Mouse (Mus musculus) stomach, embryonic 16.5 days (tissue): Measurements from ENCODE around the gene Unc5c. TPM values are rescaled to one million over a fixed set of nuclear protein-coding genes. Genes with fewer than 3 reads are reported as not detected.

Experiments used
- ATAC-seq: fragments of 200-750 bp; cut with Nextera tagmentation; 2 replicates; pipeline ENCODE4 v1.8.0; 2017; ENCODE audit warnings: moderate number of reproducible peaks, moderate TSS enrichment; ENCODE audit not compliant: insufficient read depth, low FRiP score
- H3K27ac ChIP-seq: fragments of 300-500 bp; sonication (generic); 2 replicates; pipeline ENCODE4 v1.5.1; 2014; ENCODE audit warnings: low read length
- H3K27me3 ChIP-seq: fragments of 300-500 bp; sonication (generic); 2 replicates; pipeline ENCODE4 v1.6.1; 2014; ENCODE audit warnings: low read length, control low read depth, mixed read lengths; ENCODE audit not compliant: control insufficient read depth, insufficient read depth
- H3K36me3 ChIP-seq: fragments of 300-500 bp; sonication (generic); 2 replicates; pipeline ENCODE4 v1.6.1; 2014; ENCODE audit warnings: low read length; ENCODE audit not compliant: control insufficient read depth, insufficient read depth
- H3K4me1 ChIP-seq: fragments of 300-500 bp; sonication (generic); 2 replicates; pipeline ENCODE4 v1.6.1; 2014; ENCODE audit warnings: low read length, control low read depth, mixed read lengths; ENCODE audit not compliant: control insufficient read depth, insufficient read depth
- H3K4me2 ChIP-seq: fragments of 300-500 bp; sonication (generic); 2 replicates; pipeline ENCODE4 v1.6.1; 2014; ENCODE audit warnings: low read depth, low read length, mixed read lengths
- H3K4me3 ChIP-seq: fragments of 300-500 bp; sonication (generic); replicated peaks from 2 replicates; pipeline ENCODE4 v1.5.1; 2014; ENCODE audit warnings: mild to moderate bottlenecking, low read length
- H3K9ac ChIP-seq: fragments of 300-500 bp; sonication (generic); 2 replicates; pipeline ENCODE4 v1.6.1; 2014; ENCODE audit warnings: low read length
- H3K9me3 ChIP-seq: fragments of 300-500 bp; sonication (generic); replicated peaks from 2 replicates; pipeline ENCODE4 v1.6.1; 2016; ENCODE audit warnings: low read length, control low read depth; ENCODE audit not compliant: control insufficient read depth
- WGBS: fragments of 180-500 bp; shearing (Covaris S2); extraction: QIAGEN DNeasy Blood & Tissue Kit; methylation state at CpG from one replicate; pipeline ENCODE4 v1.1.7; 2014; 5-methylcytosine and 5-hydroxymethylcytosine counted together
- polyA plus RNA-seq: library from polyadenylated mRNA; unstranded; fragments of >200 nt; fragmentation: Nextera tagmentation; extraction: Ambion mirVana; gene quantifications from 2 replicates; pipeline ENCODE4 v1.2.1, GENCODE M21; 2015

Unc5c gene
- polyA plus RNA-seq, 1 experiment from 2014 or later = 4.3 TPM

GRCm38 (mm10) chr3:141581892-141582214 lies 116.8 kb downstream of the Unc5c start:
- H3K4me1 ChIP-seq = no peaks in the 10 kb centered on the region
- no peak for ATAC-seq
- no peak overlapping the region for H3K9ac ChIP-seq
- H3K27ac ChIP-seq = no peak overlapping the region
- H3K4me2 ChIP-seq = no peak overlapping the region
- no peaks in the 10 kb centered on the region for H3K36me3 ChIP-seq
- H3K9me3 ChIP-seq = no peaks in the 10 kb centered on the region
- no peaks in the 10 kb centered on the region for H3K27me3 ChIP-seq
- H3K4me3 ChIP-seq = no peak overlapping the region

- Histone ChIP-seq H3K4me1 (no peaks in the 10 kb centered on the region), H3K27ac (no peak overlapping the region), H3K4me3 (no peak overlapping the region), H3K9ac (no peak overlapping the region), H3K27me3 (no peaks in the 10 kb centered on the region), H3K9me3 (no peaks in the 10 kb centered on the region), H3K36me3 (no peaks in the 10 kb centered on the region), H3K4me2 (no peak overlapping the region)
- WGBS = 90% methylated on average over 1 of the region's 1 CpGs
- no peak for ATAC-seq
These were observed 118.2 kb downstream of the Unc5c start for GRCm38 (mm10) chr3:141583180-141583579.

- Histone ChIP-seq H3K4me2 (no peak overlapping the region), H3K27ac (no peak overlapping the region), H3K9ac (no peak overlapping the region), H3K9me3 (no peaks in the 10 kb centered on the region), H3K36me3 (no peaks in the 10 kb centered on the region), H3K27me3 (no peaks in the 10 kb centered on the region), H3K4me1 (no peaks in the 10 kb centered on the region), H3K4me3 (no peak overlapping the region)
- ATAC-seq = no peak
- WGBS = 76% methylated on average over 4 of the region's 4 CpGs
These were observed 124.5 kb downstream of the Unc5c start for GRCm38 (mm10) chr3:141589392-141590012.

GRCm38 (mm10) chr3:141593249-141593648 lies 128.2 kb downstream of the Unc5c start:
- H3K27me3 ChIP-seq = no peaks in the 10 kb centered on the region
- WGBS = 88% methylated on average over 5 of the region's 5 CpGs
- no peak for ATAC-seq
- H3K4me2 ChIP-seq = no peak overlapping the region
- no peak overlapping the region for H3K27ac ChIP-seq
- H3K4me3 ChIP-seq = no peak overlapping the region
- no peaks in the 10 kb centered on the region for H3K36me3 ChIP-seq
- H3K9ac ChIP-seq = no peak overlapping the region
- no peaks in the 10 kb centered on the region for H3K9me3 ChIP-seq
- no peaks in the 10 kb centered on the region for H3K4me1 ChIP-seq

GRCm38 (mm10) chr3:141594120-141594519 lies 129.1 kb downstream of the Unc5c start:
- Histone ChIP-seq H3K4me1 (no peaks in the 10 kb centered on the region), H3K9ac (no peak overlapping the region), H3K27ac (no peak overlapping the region), H3K4me2 (no peak overlapping the region), H3K4me3 (no peak overlapping the region), H3K9me3 (no peaks in the 10 kb centered on the region), H3K36me3 (no peaks in the 10 kb centered on the region), H3K27me3 (no peaks in the 10 kb centered on the region)
- WGBS = 80% methylated on average over 5 of the region's 5 CpGs
- ATAC-seq = no peak

- Histone ChIP-seq H3K9ac (no peak overlapping the region), H3K4me1 (no peaks in the 10 kb centered on the region), H3K27ac (no peak overlapping the region), H3K9me3 (no peaks in the 10 kb centered on the region), H3K4me3 (no peak overlapping the region), H3K27me3 (no peaks in the 10 kb centered on the region), H3K36me3 (no peaks in the 10 kb centered on the region), H3K4me2 (no peak overlapping the region)
- ATAC-seq = no peak
- 47% methylated on average over 3 of the region's 3 CpGs for WGBS
These were observed 130.1 kb downstream of the Unc5c start for GRCm38 (mm10) chr3:141595073-141595472.

- no peak for ATAC-seq
- no peaks in the 10 kb centered on the region for H3K4me1 ChIP-seq
- no peaks in the 10 kb centered on the region for H3K27me3 ChIP-seq
- no peak overlapping the region for H3K4me3 ChIP-seq
- H3K9me3 ChIP-seq = no peaks in the 10 kb centered on the region
- no peak overlapping the region for H3K9ac ChIP-seq
- no peak overlapping the region for H3K4me2 ChIP-seq
- H3K27ac ChIP-seq = no peak overlapping the region
- no peaks in the 10 kb centered on the region for H3K36me3 ChIP-seq
- 73% methylated on average over 3 of the region's 3 CpGs for WGBS
These were observed 131.4 kb downstream of the Unc5c start for GRCm38 (mm10) chr3:141596461-141596860.

GRCm38 (mm10) chr3:141596881-141597280 lies 131.9 kb downstream of the Unc5c start:
- no peak for ATAC-seq

GRCm38 (mm10) chr3:141597974-141598373 lies 133.0 kb downstream of the Unc5c start:
- no peaks in the 10 kb centered on the region for H3K36me3 ChIP-seq
- no peaks in the 10 kb centered on the region for H3K27me3 ChIP-seq
- no peaks in the 10 kb centered on the region for H3K9me3 ChIP-seq
- 59% methylated on average over 2 of the region's 2 CpGs for WGBS
- no peaks in the 10 kb centered on the region for H3K4me1 ChIP-seq
- no peak overlapping the region for H3K4me3 ChIP-seq
- H3K9ac ChIP-seq = no peak overlapping the region
- ATAC-seq = no peak
- H3K4me2 ChIP-seq = no peak overlapping the region
- no peak overlapping the region for H3K27ac ChIP-seq

More at GRCm38 (mm10) chr3:141596881-141597280, 131.9 kb downstream of the Unc5c start:
- no peaks in the 10 kb centered on the region for H3K36me3 ChIP-seq
- no peak overlapping the region for H3K4me3 ChIP-seq
- H3K4me1 ChIP-seq = no peaks in the 10 kb centered on the region
- no peaks in the 10 kb centered on the region for H3K27me3 ChIP-seq
- no peak overlapping the region for H3K27ac ChIP-seq
- H3K9me3 ChIP-seq = no peaks in the 10 kb centered on the region
- no peak overlapping the region for H3K4me2 ChIP-seq
- H3K9ac ChIP-seq = no peak overlapping the region
- WGBS = 77% methylated on average over 1 of the region's 1 CpGs

GRCm38 (mm10) chr3:141598936-141599335 lies 133.9 kb downstream of the Unc5c start:
- 79% methylated on average over 2 of the region's 2 CpGs for WGBS

More at GRCm38 (mm10) chr3:141598936-141599335, 133.9 kb downstream of the Unc5c start:
- Histone ChIP-seq H3K27ac (no peak overlapping the region), H3K9me3 (no peaks in the 10 kb centered on the region), H3K4me2 (no peak overlapping the region), H3K9ac (no peak overlapping the region), H3K27me3 (no peaks in the 10 kb centered on the region), H3K4me3 (no peak overlapping the region), H3K36me3 (no peaks in the 10 kb centered on the region), H3K4me1 (no peaks in the 10 kb centered on the region)
- ATAC-seq = no peak
